Mouse (Mus musculus) E14TG2a.4 (cell line): ENCODE data around the gene Gata2.

Source experiments
- CTCF ChIP-seq: conservative IDR thresholded peaks from 2 replicates; pipeline ENCODE4 v1.5.1; 2014; ENCODE audit warnings: low read length
- NANOG ChIP-seq: IDR thresholded peaks from 2 replicates; pipeline ENCODE4 v1.6.1; 2014; ENCODE audit warnings: borderline replicate concordance, low read length, mixed read lengths

GRCm38 (mm10) chr6:88203791-88204405 is 10.2 kb downstream of the Gata2 start:
- TF ChIP-seq CTCF = no peak
- no peak for TF ChIP-seq NANOG
